Mouse (Mus musculus) cerebellum, adult 11 months (tissue): Measurements from ENCODE around the gene E130308A19Rik.

ENCODE experiments used
- DNase-seq: peaks from one replicate; pipeline ENCODE4 v3.0.0; 2022

E130308A19Rik gene

DNA sequence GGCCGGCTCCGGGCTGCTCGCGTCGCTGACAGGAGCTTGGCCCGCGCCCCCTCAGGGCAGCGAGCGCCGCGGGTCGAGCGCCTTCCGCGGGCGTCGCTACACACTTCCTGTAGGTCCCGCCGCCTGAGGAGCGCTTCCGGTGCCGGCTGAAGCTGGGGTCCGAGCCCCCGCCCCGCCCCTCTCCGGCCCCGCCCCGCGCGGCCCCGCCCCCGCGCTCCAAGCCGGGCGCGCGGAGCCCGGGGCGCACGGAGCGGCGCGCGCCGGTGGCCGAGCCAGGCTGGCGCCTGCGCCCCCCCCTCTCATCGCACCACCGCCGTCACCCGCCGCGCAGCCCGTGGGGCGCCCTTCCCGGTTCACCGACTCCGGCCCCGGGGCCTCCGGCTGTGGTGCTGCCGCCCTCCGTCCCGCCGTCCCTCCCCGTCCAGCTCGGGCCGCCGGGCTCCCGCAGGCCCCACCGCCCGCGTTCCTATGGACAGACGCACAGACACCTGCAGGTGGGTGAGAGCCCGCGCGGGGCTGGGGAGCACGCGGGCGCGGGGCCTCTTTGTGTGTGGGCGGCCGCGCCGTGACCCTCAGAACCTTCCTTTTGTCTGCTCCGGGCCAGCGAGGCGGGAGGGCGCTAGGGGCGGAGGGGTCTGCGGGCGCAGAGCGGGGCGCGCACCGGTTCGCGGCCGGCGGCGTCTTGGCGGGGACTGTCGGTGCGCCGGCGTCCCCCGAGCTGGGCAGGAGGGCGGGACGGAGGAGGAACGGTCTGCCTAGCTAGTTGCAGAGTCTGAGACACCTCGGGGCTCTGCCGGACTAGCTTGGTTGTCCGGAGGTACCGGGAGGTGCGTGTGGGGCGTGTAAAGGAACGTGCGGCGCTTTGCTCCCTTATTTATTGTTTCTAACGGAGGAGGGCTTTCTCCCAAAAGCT, at the start of gene E130308A19Rik:
Gene E130308A19Rik, plus strand, starts transcription at position 214 of the 913 bp plus-strand sequence.
- peak; percentile 70 for DNase-seq

- DNase-seq = peak; percentile 26
Measured at GRCm38 (mm10) chr4:59580495-59581281, 45.3 kb upstream of the E130308A19Rik start.

DNA sequence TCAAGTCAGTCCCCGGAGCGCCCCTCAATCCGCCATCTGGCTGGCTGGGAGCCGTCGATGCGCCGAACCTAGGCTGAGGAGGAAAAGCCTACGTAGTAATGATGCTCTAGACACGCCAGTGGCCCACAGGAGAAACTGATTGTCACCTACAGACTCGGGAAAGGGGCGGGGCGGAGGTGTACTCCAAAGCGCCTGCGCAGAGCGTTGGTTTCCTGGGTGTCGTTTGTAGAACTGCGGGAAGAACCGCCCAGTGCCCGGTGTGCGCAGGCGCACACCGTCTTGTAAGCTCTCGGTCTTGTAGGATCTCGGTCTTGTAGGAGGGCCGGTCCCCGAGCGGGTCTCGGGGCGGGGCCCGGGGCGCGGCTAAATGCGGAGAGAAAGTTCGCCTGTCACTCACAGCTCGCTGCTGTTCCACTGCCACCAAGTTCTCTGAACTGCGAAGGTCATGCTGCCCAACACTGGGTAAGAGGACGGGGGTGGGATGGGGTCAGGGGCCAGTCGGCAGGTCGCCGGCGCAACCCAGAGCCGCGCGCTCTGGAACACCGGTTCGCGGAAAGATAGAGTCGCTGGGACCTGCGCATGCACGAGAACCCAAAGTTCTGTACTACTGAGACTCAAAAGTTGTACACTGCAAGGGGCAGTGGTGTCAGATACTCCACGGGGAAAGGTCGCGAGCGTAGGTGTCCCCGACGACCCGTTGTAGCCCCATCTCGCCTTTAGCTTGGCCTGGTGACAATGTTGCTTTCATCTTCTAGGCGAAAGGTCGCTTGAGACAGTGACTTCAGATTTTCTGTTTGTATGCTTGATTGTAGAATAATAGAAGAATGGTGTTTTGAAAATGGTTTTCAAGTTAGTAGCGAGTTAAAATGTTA, 44.5 kb upstream of the E130308A19Rik start, which contains the start of gene Hsdl2:
Gene Hsdl2, plus strand, starts transcription at position 250 of the 872 bp plus-strand sequence.
- DNase-seq = peak; percentile 99

GRCm38 (mm10) chr4:59582186-59582585, 43.8 kb upstream of the E130308A19Rik start:
- peak; percentile 8 for DNase-seq

DNA sequence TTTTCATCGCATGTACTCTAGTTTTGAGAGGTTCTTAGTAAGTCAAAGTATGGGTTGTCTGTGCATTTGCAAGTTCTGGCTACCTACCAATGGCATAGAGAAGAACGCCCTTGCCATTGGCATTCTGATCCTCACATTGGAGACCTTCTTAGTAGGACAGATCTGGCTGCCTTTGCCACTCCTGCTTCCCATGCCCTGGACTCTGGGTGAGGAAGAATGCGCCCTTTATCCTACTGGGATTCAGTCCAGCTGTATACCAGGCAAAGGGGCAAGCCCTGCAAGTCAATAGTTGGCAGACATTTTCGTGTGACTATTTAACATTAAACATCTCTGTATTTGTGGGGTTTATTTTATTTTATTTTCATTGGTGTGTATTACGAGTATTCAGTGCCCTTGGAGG, 40.9 kb upstream of the E130308A19Rik start:
- no peak for DNase-seq

DNA sequence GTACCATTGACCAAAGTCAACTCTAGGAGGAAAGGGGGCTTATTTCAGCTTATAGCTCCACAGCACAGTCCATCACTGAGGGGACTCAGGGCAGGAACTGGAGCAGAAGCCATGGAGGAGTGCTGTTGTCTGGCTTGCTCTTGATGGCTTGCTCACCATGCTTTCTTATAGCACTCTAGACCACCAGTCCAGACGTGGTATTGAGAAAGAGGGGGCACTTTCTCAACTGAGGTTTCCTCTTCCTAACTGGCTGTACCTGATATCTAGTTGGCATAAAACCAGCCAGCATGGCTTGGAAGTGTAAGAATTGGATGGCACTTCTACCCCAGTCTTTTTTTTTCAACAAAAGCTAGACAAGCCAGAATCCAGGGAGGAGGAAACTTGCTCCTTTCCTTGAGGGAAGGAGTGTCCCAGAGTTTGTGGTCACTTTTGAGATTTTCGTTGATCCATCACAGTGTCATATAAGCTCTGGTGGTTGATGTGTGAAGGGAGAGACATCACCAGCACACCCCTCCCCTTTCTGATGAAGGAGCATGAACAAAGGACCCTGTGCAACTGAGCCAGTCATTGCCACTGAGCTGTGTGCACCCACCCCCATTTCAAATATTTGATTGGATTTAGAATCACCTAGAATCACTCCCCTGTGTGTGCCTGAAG, 38.7 kb upstream of the E130308A19Rik start:
- DNase-seq = no peak

- no peak for DNase-seq
Measured at GRCm38 (mm10) chr4:59587872-59588226, 38.2 kb upstream of the E130308A19Rik start.

GRCm38 (mm10) chr4:59594614-59595013, 31.4 kb upstream of the E130308A19Rik start:
- DNase-seq = no peak

DNA sequence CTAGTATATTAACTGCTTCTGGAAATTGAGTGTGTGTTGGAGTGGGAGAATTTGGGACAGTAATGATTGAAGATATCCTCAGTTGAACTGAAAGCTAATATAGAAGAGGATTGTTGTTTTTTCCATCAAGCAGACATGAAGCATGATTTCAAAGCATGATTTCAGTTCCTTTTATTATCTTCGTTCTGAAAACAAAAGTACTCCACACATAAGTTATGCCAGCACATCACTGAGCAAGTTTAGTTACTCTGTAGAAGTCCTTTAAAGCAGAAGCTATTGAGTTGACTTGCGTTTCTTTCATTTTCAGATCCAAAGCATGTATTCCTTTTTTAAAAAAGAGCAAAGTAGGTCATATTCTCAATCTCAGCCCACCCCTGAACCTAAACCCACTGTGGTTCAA, 29.5 kb upstream of the E130308A19Rik start:
- DNase-seq = no peak

DNA sequence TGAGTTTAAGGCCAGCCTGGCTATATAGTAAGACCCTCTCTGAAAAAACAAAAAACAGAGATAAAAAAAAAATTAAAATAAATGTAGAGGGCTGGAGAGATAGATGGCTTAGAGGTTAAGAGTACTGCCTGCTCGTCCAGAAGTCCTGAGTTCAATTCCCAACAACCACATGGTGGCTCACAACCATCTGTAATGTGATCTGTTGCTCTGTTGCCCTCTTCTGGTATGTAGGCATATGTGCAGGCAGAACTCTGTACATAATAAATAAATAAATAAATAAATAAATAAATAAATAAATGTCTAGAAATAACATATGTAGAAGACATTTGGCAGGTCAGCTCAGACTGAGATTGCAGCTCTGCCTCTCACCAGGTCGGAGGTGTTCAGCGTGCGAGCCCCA, 23.3 kb upstream of the E130308A19Rik start:
- no peak for DNase-seq

GRCm38 (mm10) chr4:59604892-59605291, 21.1 kb upstream of the E130308A19Rik start:
- no peak for DNase-seq

DNA sequence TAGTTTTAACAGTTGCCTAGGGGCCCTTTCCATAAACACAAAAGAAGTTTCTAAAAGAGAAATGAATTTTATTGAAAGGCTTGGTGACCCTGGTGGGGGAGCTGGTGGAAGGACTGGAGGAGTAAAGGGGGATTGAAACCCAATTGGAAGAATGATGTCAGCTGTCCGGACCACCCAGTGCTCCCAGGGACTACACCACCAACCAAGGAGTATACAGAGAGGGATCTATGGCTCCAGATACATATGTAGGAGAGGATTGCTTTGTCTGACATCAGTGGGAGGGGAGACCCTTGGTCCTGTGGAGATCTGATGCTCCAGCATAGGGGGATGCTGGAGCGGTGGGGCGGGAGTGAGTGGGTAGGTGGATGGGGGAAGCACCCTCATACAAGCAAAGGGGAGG, 20.5 kb upstream of the E130308A19Rik start:
- no peak for DNase-seq

DNA sequence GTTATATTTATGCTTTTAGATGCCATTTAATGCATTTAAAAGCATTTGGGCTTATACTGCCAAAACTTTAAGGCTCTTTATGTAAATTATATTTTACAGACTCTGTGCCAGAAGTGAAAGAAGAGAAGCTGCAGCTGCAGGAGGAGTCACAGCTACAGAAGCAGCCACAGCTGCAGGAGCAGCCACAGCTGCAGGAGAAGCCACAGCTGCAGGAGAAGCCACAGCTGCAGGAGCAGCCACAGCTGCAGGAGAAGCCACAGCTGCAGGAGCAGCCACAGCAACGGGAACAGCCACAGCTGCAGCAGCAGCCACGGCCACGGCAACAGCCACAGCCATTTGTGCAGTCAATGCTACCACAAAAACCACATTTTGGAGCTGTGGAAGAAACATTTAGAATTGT, 15.6 kb upstream of the E130308A19Rik start:
- DNase-seq = no peak

DNA sequence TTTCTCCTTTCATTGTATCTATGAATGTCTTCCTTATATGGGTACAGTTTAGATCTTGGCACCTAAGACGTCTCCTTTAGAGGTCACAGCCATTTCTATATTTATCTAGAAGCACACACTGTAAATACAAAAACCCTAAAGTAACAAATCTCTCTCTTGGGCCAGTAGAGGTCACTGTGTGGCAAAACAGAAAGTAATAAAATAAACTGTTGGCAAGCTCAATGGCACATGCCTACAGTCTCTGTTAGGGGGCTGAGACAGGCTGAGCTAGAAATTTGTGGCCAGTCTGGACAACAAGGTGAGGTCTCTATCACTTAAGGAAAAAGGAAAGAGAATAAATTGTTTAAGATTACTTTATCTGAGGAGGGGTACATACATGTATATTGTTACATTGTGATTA, 11.0 kb upstream of the E130308A19Rik start:
- no peak for DNase-seq

- no peak for DNase-seq
Measured at GRCm38 (mm10) chr4:59619611-59620245, 6.3 kb upstream of the E130308A19Rik start.

DNA sequence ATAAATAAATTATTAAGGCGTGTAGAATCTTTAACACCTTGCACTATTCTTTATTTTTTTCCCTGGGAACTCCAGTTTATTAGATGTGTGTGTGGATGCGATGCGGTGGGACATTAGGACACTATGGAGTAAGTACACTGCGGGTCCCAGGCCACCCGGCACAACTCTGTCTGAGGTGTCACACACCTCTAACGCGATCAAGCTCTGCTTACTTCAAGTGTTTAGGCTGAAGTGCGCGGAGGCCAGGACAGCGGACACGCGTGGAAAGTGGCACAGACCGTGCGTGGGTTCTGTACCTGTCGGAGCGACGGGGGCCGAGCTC, 374 bp upstream of the E130308A19Rik start:
- no peak for DNase-seq

GRCm38 (mm10) chr4:59628255-59628654, 2.2 kb downstream of the E130308A19Rik start:
- DNase-seq = no peak

DNA sequence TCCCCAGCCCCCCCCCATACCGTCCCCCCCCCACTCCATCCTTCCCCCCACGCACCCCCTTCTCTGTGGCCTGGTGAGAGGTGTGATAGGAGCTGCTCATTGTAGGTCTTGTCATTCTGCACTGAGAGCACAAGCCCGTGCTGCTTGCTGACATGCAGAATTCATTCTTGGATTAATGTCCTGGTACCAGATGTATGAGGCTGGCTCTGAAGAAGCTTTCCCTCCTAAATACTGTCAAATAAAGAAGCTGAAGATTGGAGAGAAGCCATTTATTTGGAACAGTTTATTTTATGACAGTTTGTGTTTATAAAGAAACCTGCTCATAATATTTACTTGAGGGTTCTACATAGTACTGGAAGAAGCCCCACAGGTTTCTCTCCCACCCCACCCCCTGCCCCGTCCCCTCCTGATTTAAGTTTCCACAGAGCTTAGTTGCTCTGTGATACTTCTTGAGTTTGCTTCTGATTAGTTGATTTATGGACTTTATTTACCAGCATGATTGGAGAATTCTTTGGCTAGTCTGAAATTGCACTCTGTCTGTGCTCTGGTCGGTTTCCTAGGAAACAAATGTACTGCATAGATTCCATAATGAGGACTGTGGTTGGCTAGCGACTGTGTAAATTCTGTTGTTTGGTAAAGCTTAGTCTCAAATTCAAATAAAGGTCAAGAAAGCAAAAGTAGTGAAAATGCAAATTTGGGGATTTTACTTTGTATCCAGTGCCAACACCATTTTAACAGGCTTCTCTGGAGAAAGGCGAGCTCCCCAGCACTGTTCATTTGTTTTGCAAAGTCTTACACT, 3.3 kb downstream of the E130308A19Rik start:
- no peak for DNase-seq

GRCm38 (mm10) chr4:59630122-59630521, 4.1 kb downstream of the E130308A19Rik start:
- DNase-seq = no peak

- no peak for DNase-seq
Measured at GRCm38 (mm10) chr4:59634532-59634931, 8.5 kb downstream of the E130308A19Rik start.

GRCm38 (mm10) chr4:59639163-59639562, 13.2 kb downstream of the E130308A19Rik start:
- no peak for DNase-seq
